Comparison of ENCODE assay signal across 8 mouse cellular contexts in the genomic region with DNA sequence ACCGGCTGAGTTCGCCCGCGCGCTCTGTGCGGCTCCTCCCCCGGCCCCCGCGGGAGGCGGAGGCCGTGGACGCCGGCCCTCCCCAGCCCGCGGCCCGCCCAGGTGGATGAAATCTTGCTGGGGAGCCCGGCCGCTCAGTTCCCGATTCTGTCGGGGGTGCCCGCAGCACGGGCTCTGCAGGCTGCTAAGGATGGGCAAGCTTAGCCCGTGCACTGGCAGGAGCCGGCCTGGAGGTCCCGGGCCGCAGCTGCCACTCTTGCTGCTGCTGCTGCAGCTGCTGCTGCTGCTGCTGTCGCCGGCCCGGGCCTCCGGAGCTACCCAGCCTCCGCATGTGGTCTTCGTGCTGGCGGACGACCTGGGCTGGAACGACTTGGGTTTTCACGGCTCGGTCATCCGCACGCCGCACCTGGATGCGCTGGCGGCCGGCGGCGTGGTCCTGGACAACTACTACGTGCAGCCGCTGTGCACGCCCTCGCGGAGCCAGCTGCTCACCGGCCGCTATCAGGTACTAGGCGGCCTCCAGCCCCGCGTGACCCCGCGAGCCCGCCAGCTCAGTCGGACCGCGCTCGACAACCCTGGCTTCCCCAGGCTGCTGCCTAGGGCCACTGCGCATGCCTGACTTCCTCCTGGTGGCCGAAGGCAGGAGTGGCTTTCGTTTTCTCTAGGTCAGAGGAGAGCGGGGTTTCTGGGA. TPM values are rescaled to one million over a fixed set of nuclear protein-coding genes. Genes with fewer than 3 reads are reported as not detected.
DNase-seq lines count a peak whose midpoint lies in the region; ATAC-seq and TF ChIP-seq lines count a peak whose summit lies in the region.

Gene Arsb, plus strand, starts transcription at position 43 of the 691 bp plus-strand sequence.

- H3K27me3 ChIP-seq in E14TG2a.4 (ENCODE audit: insufficient read depth, low read length) = peaks cover 35% of the 10 kb centered on the region
- no peaks in the 10 kb centered on the region for H3K27me3 ChIP-seq in forebrain, embryonic 13.5 days
- H3K27me3 ChIP-seq in heart, postnatal 0 days (ENCODE audit: control insufficient read depth, insufficient read depth, low read length) = no peaks in the 10 kb centered on the region
- peaks cover 6% of the 10 kb centered on the region for H3K27me3 ChIP-seq in liver, embryonic 16.5 days (ENCODE audit: control insufficient read depth, insufficient read depth, low read depth, low read length)
- no peaks in the 10 kb centered on the region for H3K27me3 ChIP-seq in neural tube, embryonic 12.5 days (replicated peaks)
- no peaks in the 10 kb centered on the region for H3K27me3 ChIP-seq in stomach, postnatal 0 days (ENCODE audit: control insufficient read depth, insufficient read depth, low read length)

- peak within 1 kb of the TSS; percentile 86 for H3K9ac ChIP-seq in forebrain, embryonic 13.5 days
- H3K9ac ChIP-seq in heart, postnatal 0 days (replicated peaks; ENCODE audit: low read depth, low read length) = peak within 1 kb of the TSS; percentile 71
- peak within 1 kb of the TSS; percentile 64 for H3K9ac ChIP-seq in liver, embryonic 16.5 days (ENCODE audit: low read depth, low read length)
- H3K9ac ChIP-seq in neural tube, embryonic 12.5 days = peak within 1 kb of the TSS; percentile 71
- peak within 1 kb of the TSS; percentile 82 for H3K9ac ChIP-seq in stomach, postnatal 0 days (ENCODE audit: low read length)

- DNase-seq in heart, postnatal 0 days (ENCODE audit: low spot score) = peak; percentile 86
- peak; percentile 90 to 94 for DNase-seq in kidney, postnatal 36 days
- DNase-seq in stomach, postnatal 0 days (ENCODE audit: low spot score) = peak; percentile 88

- TF ChIP-seq EP300 in heart, postnatal 0 days (IDR thresholded peaks at IDR 0.05; ENCODE audit: low read depth) = no peak
- TF ChIP-seq EP300 in stomach, postnatal 0 days (optimal IDR thresholded peaks at IDR 0.05) = no peak

- ATAC-seq in cerebellum, adult (ENCODE audit: insufficient number of reproducible peaks, low FRiP score, low TSS enrichment) = peak; percentile 94
- peak; percentile 94 for ATAC-seq in forebrain, embryonic 13.5 days
- ATAC-seq in heart, postnatal 0 days (ENCODE audit: insufficient read depth, low read depth) = peak; percentile 96
- peak; percentile 91 for ATAC-seq in liver, embryonic 16.5 days (ENCODE audit: low read depth)
- ATAC-seq in neural tube, embryonic 12.5 days (ENCODE audit: low FRiP score, low read depth) = peak; percentile 95
- peak; percentile 97 for ATAC-seq in stomach, postnatal 0 days (ENCODE audit: low FRiP score, low TSS enrichment)

- no peaks in the 10 kb centered on the region for H3K9me3 ChIP-seq in E14TG2a.4 (ENCODE audit: low read length)
- H3K9me3 ChIP-seq in forebrain, embryonic 13.5 days (replicated peaks) = no peaks in the 10 kb centered on the region
- H3K9me3 ChIP-seq in heart, postnatal 0 days (replicated peaks; ENCODE audit: control insufficient read depth, low read length) = no peaks in the 10 kb centered on the region
- no peaks in the 10 kb centered on the region for H3K9me3 ChIP-seq in liver, embryonic 16.5 days (replicated peaks; ENCODE audit: control insufficient read depth, low read length)
- no peaks in the 10 kb centered on the region for H3K9me3 ChIP-seq in neural tube, embryonic 12.5 days
- no peaks in the 10 kb centered on the region for H3K9me3 ChIP-seq in stomach, postnatal 0 days (ENCODE audit: control insufficient read depth, low read length)

- WGBS in forebrain, embryonic 13.5 days = under 1% methylated on average over 66 of the region's 66 CpGs
- under 1% methylated on average over 59 of the region's 66 CpGs for WGBS in heart, postnatal 0 days
- WGBS in liver, embryonic 16.5 days (ENCODE audit: insufficient replicate concordance) = under 1% methylated on average over 66 of the region's 66 CpGs
- under 1% methylated on average over 66 of the region's 66 CpGs for WGBS in neural tube, embryonic 12.5 days
- WGBS in stomach, postnatal 0 days = under 1% methylated on average over 59 of the region's 66 CpGs

- peak within 1 kb of the TSS; percentile 86 for H3K27ac ChIP-seq in forebrain, embryonic 13.5 days
- peak within 1 kb of the TSS; percentile 86 for H3K27ac ChIP-seq in heart, postnatal 0 days (ENCODE audit: low read depth)
- peak within 1 kb of the TSS; percentile 80 for H3K27ac ChIP-seq in liver, embryonic 16.5 days (ENCODE audit: low read length)
- peak within 1 kb of the TSS; percentile 39 for H3K27ac ChIP-seq in neural tube, embryonic 12.5 days
- H3K27ac ChIP-seq in stomach, postnatal 0 days (replicated peaks) = peak within 1 kb of the TSS; percentile 86

- TF ChIP-seq CTCF in E14TG2a.4 (conservative IDR thresholded peaks at IDR 0.05; ENCODE audit: low read length) = 0 out of 2 replicates have a peak, but pooled peaks have one; percentile 18
- TF ChIP-seq CTCF in heart, postnatal 0 days (IDR thresholded peaks at IDR 0.05; ENCODE audit: low read depth) = peak; percentile 68
- TF ChIP-seq CTCF in stomach, postnatal 0 days (IDR thresholded peaks at IDR 0.05; ENCODE audit: low read depth) = peak; percentile 78

- H3K4me3 ChIP-seq in E14TG2a.4 (replicated peaks; ENCODE audit: low read length) = peak within 1 kb of the TSS; percentile 78
- peak within 1 kb of the TSS; percentile 70 for H3K4me3 ChIP-seq in forebrain, embryonic 13.5 days
- peak within 1 kb of the TSS; percentile 75 for H3K4me3 ChIP-seq in heart, postnatal 0 days (ENCODE audit: low read depth, low read length)
- peak within 1 kb of the TSS; percentile 68 for H3K4me3 ChIP-seq in liver, embryonic 16.5 days (ENCODE audit: low read depth, low read length)
- H3K4me3 ChIP-seq in neural tube, embryonic 12.5 days = peak within 1 kb of the TSS; percentile 54
- H3K4me3 ChIP-seq in stomach, postnatal 0 days (ENCODE audit: low read depth, low read length) = peak within 1 kb of the TSS; percentile 73

- H3K36me3 ChIP-seq in E14TG2a.4 (ENCODE audit: insufficient read depth, low read length) = no peaks in the 10 kb centered on the region
- no peaks in the 10 kb centered on the region for H3K36me3 ChIP-seq in forebrain, embryonic 13.5 days (ENCODE audit: poor library complexity, severe bottlenecking)
- H3K36me3 ChIP-seq in heart, postnatal 0 days (replicated peaks; ENCODE audit: control insufficient read depth, insufficient read depth, low read length) = no peaks in the 10 kb centered on the region
- H3K36me3 ChIP-seq in liver, embryonic 16.5 days (ENCODE audit: control insufficient read depth, insufficient read depth) = no peaks in the 10 kb centered on the region
- H3K36me3 ChIP-seq in neural tube, embryonic 12.5 days = no peaks in the 10 kb centered on the region
- H3K36me3 ChIP-seq in stomach, postnatal 0 days (ENCODE audit: control insufficient read depth, insufficient read depth, low read length) = no peaks in the 10 kb centered on the region

- peak within 1 kb of the TSS; percentile 93 for H3K4me2 ChIP-seq in forebrain, embryonic 13.5 days
- H3K4me2 ChIP-seq in heart, postnatal 0 days (ENCODE audit: low read depth, low read length) = peak within 1 kb of the TSS; percentile 97
- H3K4me2 ChIP-seq in liver, embryonic 16.5 days (ENCODE audit: low read depth, low read length) = peak within 1 kb of the TSS; percentile 88
- peak within 1 kb of the TSS; percentile 88 for H3K4me2 ChIP-seq in neural tube, embryonic 12.5 days (replicated peaks)
- peak within 1 kb of the TSS; percentile 99 for H3K4me2 ChIP-seq in stomach, postnatal 0 days (replicated peaks; ENCODE audit: low read depth)

- H3K4me1 ChIP-seq in E14TG2a.4 (replicated peaks; ENCODE audit: low read depth, low read length) = peaks cover 8% of the 10 kb centered on the region
- H3K4me1 ChIP-seq in forebrain, embryonic 13.5 days = peaks cover 11% of the 10 kb centered on the region
- peaks cover 10% of the 10 kb centered on the region; the same call in 1 of the 2 replicates for H3K4me1 ChIP-seq in heart, postnatal 0 days (ENCODE audit: control insufficient read depth, insufficient read depth)
- H3K4me1 ChIP-seq in liver, embryonic 16.5 days (ENCODE audit: control insufficient read depth, low read depth, low read length) = peaks cover 2% of the 10 kb centered on the region; the same call in 1 of the 2 replicates
- peaks cover 8% of the 10 kb centered on the region; the same call in 1 of the 2 replicates for H3K4me1 ChIP-seq in neural tube, embryonic 12.5 days
- no peaks in the 10 kb centered on the region for H3K4me1 ChIP-seq in stomach, postnatal 0 days (replicated peaks; ENCODE audit: control insufficient read depth, insufficient read depth)

RNA-seq across cellular contexts. Expression of gene Arsb, which starts in this region (rescaled TPM):
- 4.6 and 6.1 TPM in 2 replicates for polyA plus RNA-seq in forebrain, embryonic 13.5 days (2015; fragmentation: Nextera tagmentation; extraction: Ambion mirVana)
- total RNA-seq in heart, postnatal 0 days (2014; rRNA removed; ENCODE audit: low replicate concordance) = 5.0 and 6.2 TPM in 2 replicates
- polyA plus RNA-seq in heart, postnatal 0 days (2015; fragmentation: Nextera tagmentation; extraction: Ambion mirVana) = 3.0 and 3.1 TPM in 2 replicates
- polyA plus RNA-seq in liver, embryonic 16.5 days (2015; fragmentation: Nextera tagmentation; extraction: Ambion mirVana) = 3.7 and 5.5 TPM in 2 replicates
- polyA plus RNA-seq in neural tube, embryonic 12.5 days (2016; fragmentation: Nextera tagmentation; extraction: Ambion mirVana) = 6.2 and 7.6 TPM in 2 replicates
- polyA plus RNA-seq in stomach, postnatal 0 days (2015; fragmentation: Nextera tagmentation; extraction: Ambion mirVana) = 4.9 and 5.5 TPM in 2 replicates

Comparison
In these comparisons a context has a peak if more than half of its experiments do, and no peak if none do; other contexts are left out.
1. Peak in every context shown above with its lines: DNase-seq, ATAC-seq, H3K4me3 ChIP-seq and H3K27ac ChIP-seq.
2. CTCF ChIP-seq: peak in every context shown above with its lines; median percentile 78 in stomach, postnatal 0 days; 68 in heart, postnatal 0 days; 18 in E14TG2a.4.